Mouse (Mus musculus) cortical plate, adult 2 months (tissue): ENCODE data around the gene Gpr12.

Experiments used
- CTCF ChIP-seq: fragments of 200-500 bp; IDR thresholded peaks from 2 replicates; pipeline ENCODE4 v1.5.1; 2011; ENCODE audit warnings: mild to moderate bottlenecking, control low read depth, low read length; ENCODE audit not compliant: insufficient read depth; ENCODE audit errors: extremely low read depth
- POLR2A ChIP-seq: fragments of 200-500 bp; IDR thresholded peaks from 2 replicates; pipeline ENCODE4 v1.6.1; 2011; ENCODE audit warnings: mild to moderate bottlenecking, low read length, control low read depth; ENCODE audit not compliant: insufficient read depth; ENCODE audit errors: extremely low read depth

- no peak for TF ChIP-seq POLR2A
- no peak for TF ChIP-seq CTCF
Measured at GRCm38 (mm10) chr5:146611830-146612229, 26.8 kb upstream of the Gpr12 start.
